Mouse (Mus musculus): Measurements from ENCODE around the gene Ecm1. TPM values are rescaled to one million over a fixed set of nuclear protein-coding genes. Genes with fewer than 3 reads are reported as not detected.

Gene Ecm1
- total RNA-seq, 2 experiments from 2014 or later: 11.2 to 14.2 TPM

DNA sequence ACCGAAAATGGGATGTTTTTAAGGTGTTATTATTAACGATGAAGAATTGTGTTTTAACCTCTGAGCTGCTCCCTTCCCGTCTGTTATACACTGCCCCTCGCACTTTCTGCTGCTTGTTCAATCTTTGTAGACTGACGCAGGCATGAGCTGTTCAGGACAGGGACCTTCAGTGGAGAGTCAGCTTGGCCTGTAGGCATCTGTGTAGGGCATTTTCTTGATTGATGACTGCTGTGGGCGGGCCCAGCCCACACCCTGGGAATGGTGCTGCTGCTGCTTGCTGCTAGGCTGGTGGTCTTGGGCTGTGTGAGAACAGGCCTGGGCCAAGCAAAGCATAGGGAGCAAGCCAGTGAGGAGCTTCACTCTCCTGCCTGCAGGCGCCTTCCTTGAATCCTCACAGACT lies 8.9 kb downstream of the Ecm1 start:
- no peak for DNase-seq (ENCODE audit: low spot score in 2 of 2)

DNA sequence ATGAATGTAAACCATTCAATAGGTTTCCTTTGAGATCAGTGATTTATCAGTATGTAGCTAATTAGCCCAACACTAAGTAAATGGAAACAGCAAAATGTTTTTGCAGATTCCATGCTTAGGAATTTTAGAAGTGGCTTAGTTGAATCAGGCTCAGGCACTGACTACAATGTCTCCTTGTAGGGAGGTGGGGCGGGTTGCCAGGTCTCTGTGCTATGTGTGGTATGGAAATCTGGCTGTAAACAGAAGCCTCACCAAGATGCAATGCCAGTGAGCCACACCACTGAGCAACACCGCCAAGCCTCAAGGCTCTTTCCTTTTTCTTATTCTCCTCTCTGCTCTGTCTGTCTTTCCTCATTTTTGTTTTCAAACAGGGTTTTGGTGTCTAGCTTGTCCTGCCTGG lies 10.5 kb downstream of the Ecm1 start:
- no peak for DNase-seq (ENCODE audit: low spot score in 2 of 2)

DNA sequence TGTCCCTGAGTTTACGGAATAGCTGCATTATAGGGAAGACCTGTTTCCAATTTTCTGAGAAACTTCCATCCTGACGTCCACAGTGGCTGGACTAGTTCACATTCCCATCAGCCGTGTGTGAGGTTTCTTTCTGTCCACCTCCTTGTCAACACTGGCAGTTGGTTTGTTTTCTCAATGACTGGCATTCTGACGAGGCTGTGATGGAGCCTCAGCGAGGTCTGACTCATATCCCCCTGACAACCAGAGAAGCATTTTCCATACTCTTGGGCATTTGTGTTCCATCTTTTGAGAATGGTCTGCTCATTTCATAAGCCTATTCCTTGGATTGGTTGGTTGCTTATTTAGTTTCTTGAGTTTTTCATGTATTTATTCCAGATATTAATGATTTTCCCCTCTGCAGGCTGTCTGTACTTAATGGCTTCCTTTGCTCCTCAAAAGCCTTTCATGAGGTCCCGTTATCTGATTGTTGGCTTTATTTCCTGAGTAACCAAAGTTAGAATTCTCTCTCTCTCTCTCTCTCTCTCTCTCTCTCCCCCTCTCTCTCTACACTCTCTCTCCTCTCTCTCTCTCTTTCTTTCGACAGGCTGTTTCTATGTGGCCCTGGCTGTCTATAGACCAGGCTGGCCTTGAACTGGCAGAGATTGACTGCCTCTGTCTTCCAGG lies 12.5 kb downstream of the Ecm1 start:
- no peak for DNase-seq (ENCODE audit: low spot score in 2 of 2)

DNA sequence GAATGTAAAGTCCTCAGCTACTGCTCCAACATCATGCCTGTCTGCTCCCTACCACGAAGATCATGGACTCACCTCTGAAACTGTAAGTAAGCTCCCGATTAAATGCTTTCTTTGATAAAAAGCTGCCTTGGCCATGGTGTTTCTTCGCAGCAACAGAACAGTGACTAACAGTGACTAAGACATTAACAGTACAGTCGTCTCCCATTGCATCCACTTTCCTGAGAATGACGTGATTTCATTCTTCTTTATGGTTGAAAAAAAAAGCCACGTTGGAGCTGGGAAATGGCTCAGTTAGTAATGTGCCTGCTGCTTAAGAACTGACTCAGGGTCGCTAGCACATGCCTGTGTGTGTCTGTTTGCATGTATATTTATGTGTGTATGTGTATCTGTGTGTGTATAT lies 13.5 kb downstream of the Ecm1 start:
- DNase-seq (ENCODE audit: low spot score in 2 of 2): no peak

DNA sequence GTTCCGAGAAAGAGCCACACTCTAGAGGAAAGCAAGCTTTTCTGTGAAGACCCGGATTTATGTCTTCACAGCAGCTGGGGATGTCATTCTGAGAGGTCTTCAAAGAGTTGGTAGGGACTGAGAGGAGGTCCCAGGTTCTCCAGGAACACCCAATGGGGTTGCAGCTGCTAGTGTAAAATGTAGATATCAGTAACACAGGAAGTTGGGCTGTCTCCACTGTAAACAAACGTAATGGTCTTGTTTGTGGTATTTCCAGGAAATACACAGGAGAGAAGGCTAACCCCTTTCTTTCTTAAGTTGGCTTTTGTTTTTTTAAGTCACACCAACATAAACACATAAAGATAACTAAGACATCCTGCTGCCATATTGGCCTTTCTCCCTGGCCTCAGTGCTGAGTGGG lies 17.0 kb downstream of the Ecm1 start:
- no peak for DNase-seq (ENCODE audit: low spot score in 2 of 2)

DNA sequence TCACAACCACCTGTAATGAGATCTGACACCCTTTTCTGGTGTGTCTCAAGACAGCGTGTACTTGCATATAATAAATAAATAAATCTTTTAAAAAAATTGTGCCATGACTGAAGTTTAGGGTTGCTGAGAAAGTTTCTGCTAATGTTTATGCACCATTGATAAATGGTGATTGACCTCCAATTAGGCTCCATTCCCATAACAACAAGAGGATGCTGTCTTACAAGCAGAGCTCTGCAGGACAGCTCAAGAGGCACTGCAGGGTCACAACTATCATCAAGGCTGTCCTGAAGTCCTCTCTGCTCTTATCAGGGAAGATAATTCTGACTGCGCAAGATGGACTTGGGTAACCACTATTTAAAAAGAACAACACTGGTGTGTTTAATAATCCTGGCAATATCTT lies 21.2 kb downstream of the Ecm1 start:
- DNase-seq (ENCODE audit: low spot score in 2 of 2): no peak

DNA sequence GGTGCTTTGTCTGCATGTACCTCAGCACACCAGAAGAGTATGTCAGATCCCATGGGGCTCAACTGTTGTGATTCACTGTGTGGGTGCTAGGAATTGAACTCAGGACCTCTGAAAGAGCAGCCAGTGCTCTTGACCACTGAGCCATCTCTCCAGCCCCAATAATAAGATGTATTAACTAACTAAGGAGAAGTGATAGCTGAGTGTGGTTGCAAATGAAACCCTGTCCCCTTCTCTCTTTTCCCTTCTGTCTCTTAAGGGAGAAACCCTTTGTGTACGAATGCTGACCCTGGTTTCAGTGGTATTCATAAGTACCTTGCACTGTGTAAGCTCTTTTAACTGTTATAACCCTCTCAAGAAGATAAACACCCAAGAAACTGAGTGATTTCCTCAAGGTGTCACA lies 23.3 kb downstream of the Ecm1 start:
- no peak for DNase-seq (ENCODE audit: low spot score in 2 of 2)

DNA sequence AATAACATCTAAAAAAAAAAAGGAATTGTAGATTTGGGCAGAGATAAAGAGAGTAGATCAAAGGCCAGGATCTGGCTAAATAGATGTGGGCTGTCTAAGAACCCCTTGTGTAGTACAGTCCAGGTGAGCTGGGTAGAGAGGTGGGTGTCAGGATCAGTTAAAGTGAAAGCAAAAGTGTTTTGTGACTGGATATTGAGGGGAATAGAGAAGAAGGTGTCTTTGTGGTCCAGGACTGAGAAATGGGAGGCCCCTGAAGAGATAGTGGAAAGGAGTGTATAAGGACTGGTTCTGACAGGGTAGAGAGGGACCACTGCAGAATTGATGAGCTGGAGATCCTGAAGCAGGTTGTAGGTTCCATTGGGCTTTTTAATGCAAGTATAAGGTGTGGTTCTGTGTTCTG lies 29.4 kb downstream of the Ecm1 start:
- DNase-seq (ENCODE audit: low spot score in 2 of 2): no peak

DNA sequence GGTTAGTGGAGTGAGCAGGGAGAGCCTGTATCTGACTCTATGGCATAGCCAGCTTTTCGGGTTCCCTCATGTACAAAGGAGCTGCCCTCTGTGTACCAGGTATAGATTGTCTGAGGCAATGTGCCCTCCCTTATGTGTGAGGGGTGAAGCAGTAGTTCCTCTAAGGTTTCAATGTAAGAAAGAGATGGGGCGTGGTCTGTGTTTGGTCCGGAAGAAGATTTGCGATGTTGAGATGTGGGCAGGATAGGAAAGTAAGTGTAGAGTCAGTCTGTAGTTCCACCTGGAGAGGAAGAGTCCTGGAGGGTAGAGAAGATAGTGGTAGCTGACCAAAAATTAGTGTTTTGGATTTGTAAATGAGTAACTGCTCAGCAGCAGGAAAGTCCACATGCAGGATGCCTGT lies 30.3 kb downstream of the Ecm1 start:
- DNase-seq (ENCODE audit: low spot score in 2 of 2): no peak

DNA sequence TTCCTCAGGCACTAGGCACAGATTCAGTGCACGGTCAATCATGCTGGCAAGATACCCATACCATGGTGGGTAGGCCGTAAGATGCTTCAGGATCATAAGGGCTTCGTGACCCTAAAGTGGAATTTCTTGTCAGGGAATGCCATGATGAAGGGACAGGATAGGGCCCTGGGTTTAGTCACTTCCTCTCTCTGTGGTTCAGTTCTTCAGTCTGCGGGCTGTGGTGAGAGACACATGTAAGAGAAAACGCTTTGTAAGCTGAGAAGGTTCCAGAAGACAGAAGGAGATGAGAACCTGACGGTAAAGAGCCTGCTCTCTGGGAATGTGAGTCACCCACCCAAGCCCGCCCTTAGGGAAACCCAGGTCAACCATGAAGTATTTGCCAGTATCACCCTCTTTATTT lies 31.9 kb downstream of the Ecm1 start:
- no peak for DNase-seq (ENCODE audit: low spot score in 2 of 2)

DNA sequence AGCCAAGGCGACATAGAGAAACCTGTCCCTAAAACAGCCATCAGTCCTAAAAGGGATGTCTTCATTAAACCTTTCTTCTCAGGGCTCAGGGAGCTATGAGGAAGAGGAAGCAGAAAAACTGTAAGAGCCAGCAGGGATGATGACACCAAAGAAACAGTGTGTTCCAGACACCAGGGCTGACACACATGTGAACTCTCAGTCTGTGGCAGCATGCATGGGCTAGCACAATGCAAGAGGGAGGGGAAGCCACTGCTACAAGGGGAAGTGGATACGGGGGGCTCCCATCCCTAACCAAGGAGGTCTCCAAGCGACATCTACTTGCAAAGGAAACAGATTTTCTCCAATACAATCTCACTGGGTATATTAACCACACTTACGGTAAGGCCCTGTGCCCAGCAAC lies 33.1 kb downstream of the Ecm1 start:
- DNase-seq (ENCODE audit: low spot score in 2 of 2): no peak

DNA sequence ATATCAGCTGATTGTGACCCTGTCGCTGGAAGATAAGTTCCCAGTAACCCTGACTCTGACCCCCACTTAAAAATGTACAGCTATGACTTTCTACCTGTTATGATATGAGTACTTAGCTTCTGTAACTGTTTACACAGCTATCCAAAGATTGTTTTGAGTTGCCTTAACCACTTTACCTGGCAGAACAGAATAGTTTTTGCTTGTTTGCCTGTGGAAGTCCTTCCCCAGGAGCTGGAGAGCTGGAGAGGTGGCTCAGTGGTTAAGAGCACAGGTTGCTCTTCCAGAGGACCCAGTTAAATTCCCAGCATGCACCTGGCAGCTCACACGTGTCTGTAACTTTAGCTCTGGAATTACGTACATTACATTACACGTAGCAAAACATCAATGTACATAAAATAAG lies 34.8 kb downstream of the Ecm1 start:
- no peak for DNase-seq (ENCODE audit: low spot score in 2 of 2)

DNA sequence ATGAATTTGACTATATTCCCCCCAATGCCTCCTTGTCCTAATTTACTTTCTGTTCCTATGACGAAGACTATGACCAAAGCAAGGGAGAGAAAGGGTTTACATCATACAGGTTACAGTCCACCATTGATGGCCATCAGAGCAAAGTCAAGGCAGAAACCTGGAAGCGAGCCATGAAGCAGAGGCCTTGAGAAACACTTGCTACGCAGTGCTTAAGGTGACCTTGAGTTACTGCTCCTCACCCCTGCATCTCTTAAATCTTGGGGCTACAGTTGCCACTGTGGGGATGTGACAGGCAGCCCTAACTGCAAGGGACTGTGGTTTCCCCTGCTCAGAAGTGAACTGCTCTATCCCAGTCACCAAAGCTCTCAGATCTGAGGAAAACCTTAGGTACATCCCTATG lies 36.1 kb downstream of the Ecm1 start:
- no peak for DNase-seq (ENCODE audit: low spot score in 2 of 2)

DNA sequence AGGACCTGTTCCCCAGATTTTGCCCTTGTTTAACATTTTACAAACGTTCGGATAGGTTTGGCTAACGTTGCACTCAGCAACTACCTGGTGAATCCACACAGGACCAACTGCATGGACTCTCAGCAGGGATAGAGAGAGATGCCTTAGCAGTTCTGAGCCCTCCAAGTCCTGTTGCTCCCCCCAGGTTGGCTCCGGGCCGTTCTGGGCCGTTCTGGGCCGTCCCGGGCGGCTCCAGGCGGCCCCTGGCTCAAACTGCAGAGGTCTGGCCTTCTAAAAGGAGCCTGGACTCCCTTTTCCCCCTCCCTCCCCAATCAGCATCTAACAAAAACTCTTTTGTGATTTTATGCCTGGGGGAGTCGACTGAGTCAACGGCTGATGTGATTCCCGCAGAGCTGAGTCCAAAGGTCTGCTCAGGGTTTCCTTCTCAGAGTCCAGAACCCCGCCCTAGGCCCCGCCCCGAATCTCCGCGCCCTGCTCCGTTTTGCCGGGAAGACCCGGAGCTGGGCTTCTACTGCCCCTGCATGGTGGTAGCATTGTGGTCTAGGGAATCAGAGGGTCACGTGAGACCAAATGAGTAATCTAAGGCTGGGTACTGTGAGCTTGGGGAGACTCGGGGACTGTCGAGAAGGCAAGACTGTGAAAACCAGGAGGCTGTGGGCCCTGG lies 37.4 kb downstream of the Ecm1 start:
- DNase-seq (ENCODE audit: low spot score in 2 of 2): peak; percentile 36 to 41

DNA sequence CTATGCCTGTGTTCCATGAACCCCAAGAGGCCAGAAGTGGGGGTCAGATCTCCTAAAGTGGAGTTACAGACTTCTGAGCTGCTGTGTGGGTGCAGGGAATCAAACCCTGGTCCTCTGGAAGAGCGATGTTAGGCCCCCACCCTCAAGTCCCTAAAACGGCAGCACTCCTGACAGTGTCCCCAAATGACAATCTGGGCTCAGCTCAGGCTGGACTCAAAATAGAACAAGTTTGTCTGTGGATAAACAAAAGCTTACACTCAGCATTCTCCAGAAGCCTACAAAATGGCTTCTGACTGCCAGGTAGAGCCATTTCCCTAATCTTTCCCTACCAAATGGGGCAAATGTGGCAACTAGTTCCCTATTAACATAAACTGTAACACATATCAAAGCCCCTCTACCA lies 38.3 kb downstream of the Ecm1 start:
- no peak for DNase-seq (ENCODE audit: low spot score in 2 of 2)

DNA sequence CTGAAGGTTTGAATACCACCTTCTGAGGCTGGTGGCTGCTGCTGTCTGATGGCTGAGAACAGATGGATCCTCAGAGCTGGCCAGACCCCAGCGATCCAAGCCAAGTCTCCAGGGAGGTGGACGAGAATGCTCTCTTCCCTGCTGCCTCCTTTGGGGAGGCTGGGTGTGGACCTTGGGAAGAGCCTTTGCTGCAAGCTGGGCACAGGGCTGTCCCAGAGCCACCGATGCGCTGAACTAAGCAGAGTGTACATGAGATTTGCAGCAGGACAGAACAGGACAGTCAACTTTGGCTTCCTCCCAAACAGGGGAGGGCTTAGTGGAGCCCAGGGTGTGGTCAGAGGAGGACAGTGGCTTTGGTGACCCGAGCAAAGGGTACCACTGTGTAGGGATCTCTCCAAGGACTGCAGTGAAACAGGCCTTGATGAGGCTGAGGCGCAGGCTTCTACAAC lies 39.1 kb downstream of the Ecm1 start:
- no peak for DNase-seq (ENCODE audit: low spot score in 2 of 2)

DNA sequence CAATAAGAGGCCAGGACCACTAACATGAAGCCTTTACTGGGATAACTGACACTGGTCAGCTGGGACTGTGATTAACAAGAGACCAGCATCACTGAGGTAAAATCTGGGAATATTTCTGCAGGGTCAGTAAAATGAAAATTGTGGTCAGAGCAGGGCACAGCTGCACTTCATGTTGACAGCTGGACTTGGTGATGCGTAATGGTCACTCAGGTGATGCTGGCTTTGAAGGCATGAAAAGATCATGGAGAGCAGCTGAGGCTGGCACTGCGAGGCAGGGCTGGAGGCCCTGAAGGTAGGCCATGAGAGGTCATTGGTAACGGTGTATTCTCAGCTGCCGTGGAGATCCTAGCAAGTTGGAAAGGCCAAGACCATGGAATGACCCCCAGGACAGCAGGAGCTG lies 41.1 kb downstream of the Ecm1 start:
- no peak for DNase-seq (ENCODE audit: low spot score in 2 of 2)

DNA sequence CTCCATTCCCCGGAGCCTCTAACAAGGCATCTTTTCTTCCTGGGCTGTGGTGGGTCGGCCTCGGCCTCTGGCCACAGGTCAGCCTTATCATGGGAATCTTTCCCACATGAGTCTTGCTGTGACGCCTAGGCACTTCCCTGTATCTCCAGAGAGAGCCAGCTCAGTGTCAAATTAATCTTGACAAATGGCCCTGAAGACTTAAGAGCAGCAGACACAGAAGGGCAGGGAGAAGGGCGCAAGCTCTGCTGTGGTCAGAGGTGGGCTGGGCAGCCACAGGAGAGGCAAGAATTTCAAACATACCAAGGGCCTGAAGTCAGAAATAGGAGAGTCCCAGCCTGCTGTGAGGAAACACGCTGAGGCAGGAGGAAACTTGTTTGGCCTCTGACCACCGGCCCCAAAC lies 43.0 kb downstream of the Ecm1 start:
- DNase-seq (ENCODE audit: low spot score in 2 of 2): no peak

DNA sequence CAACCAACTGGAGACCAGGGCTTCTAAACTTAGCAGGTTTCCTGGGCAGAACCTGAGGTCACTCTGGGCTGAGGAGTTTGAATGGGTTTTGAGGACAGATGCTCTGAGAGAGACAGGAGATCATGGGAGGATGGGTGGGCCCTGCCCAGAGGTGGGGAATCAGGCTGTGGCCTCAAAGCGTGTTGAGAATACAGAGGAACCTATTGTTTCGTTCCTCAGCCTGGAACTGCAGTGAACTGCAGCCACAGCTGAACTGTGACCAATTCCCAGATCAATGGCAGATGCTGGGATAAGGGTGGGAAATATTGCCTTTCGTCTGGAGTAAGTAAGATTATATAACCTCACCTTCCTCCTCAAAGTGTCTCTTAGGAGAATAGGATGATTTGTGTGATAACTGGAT lies 43.6 kb downstream of the Ecm1 start:
- no peak for DNase-seq (ENCODE audit: low spot score in 2 of 2)

DNA sequence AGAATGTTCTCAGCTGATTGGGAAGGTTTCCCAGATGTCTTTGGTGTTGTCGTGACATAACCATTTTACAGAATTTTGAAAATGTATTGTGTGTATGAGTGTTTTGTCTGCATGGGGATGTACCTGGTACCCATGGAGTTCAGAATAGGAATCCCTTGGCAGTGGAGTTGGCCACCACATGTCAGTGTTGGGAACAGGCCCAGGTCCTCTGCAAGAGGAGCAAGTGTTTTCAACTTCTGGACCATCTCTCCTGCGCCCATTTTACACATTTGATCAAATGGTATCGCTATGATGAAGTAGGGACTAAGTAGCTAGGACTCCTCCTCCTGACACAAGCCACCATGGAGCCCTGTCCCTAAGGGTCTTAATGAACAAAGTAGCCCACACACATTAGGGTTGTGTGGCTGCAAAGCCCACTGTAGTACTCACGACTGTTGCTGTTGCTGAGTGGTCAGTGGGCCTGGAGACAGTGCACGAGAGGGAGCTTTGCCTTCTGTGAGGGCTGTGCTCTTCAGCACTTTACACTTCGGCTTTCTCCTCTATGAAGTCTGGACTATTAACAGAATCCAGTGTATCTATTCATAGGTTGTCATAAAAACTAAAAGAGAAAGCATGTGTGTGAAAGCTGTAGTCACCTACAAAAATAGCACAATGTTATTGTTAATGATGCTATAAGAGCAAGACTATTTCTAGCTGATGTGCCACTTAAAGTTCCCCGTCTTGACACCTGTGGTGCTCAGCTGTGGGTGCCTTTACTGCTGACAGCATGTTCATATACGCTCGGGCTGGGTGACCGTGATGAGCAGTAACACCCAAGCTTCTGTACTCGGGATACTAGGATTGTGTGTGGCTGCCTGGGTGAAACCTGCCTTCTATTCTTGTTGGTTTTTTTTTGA lies 44.3 kb downstream of the Ecm1 start:
- no peak for DNase-seq (ENCODE audit: low spot score in 2 of 2)

DNA sequence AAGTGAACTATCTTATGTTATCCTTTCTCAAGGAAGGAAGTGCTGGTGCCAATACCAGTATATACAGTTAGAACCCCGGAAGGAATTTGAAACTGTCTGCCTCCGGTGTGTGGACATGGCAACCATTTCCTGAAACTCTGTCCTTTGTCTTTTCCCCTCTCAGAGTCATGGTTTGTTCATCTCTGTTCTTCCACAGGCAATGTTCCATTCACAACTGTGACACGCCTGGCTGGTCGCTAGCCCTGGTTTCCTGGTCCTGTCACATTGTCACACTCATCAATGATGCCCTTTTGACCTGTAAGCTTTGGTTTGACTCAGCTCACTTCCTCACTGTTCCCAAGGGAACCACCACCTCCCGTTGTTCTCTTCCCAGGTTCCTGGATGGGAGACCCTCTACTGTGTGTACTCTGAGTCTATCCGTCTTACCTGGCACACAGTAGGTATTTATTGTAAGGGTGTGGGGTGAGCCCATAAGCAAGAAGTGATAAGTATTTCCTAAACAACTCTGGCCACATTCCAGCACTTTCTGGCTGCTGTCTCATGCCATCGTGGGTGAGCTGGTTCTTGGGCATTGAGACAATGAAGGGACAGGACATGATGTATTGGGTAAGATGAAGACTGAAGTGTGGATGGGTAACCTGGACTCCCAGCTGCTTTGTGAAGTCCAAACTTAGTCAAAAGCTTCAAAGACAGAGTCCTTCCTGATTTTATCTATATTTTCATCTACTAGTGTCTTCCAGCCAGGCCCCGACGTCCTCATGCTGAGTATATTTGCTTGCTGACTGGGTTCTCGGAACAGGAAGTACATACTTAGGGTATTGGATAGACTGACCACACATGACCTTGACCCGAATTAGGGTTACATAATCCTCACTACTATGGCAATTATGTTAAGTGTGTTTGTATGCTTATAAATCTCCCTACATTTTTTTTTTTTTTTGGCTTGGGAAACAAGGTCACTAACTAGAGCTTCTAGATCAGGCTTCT lies 45.3 kb downstream of the Ecm1 start:
- no peak for DNase-seq (ENCODE audit: low spot score in 2 of 2)
